Mouse (Mus musculus) stomach, postnatal 0 days (tissue): ENCODE results near the gene Pabpc4.

Experiments
- CTCF ChIP-seq: IDR thresholded peaks from 2 replicates; pipeline ENCODE4 v1.5.1; 2016; ENCODE audit warnings: antibody characterized with exemption, low read depth, mild to moderate bottlenecking, moderate library complexity
- EP300 ChIP-seq: optimal IDR thresholded peaks from 2 replicates; pipeline ENCODE3; 2016; ENCODE audit warnings: antibody characterized with exemption

GRCm38 (mm10) chr4:123261721-123262401, at the start of gene Pabpc4:
- no peak for TF ChIP-seq EP300
- no peak for TF ChIP-seq CTCF
